Mouse (Mus musculus) embryonic facial prominence, embryonic 12.5 days (tissue): ENCODE measurements around the gene Dclk1. TPM values are rescaled to one million over a fixed set of nuclear protein-coding genes. Genes with fewer than 3 reads are reported as not detected.
A peak's percentile ranks its signal among the peaks of the same experiment; 100 is the strongest.

Experiments used
- ATAC-seq: fragments of 200-750 bp; cut with Nextera tagmentation; 2 replicates; pipeline ENCODE4 v1.8.0; 2017; ENCODE audit not compliant: insufficient number of reproducible peaks, insufficient read depth, low FRiP score, low TSS enrichment
- H3K27ac ChIP-seq: fragments of 300-500 bp; sonication (generic); 2 replicates; pipeline ENCODE4 v1.5.1; 2016; ENCODE audit warnings: mild to moderate bottlenecking
- H3K27me3 ChIP-seq: fragments of 300-500 bp; sonication (generic); 2 replicates; pipeline ENCODE4 v1.6.1; 2016; ENCODE audit warnings: mild to moderate bottlenecking, moderate library complexity
- H3K36me3 ChIP-seq: fragments of 300-500 bp; sonication (generic); 2 replicates; pipeline ENCODE4 v1.6.1; 2016; ENCODE audit warnings: mild to moderate bottlenecking
- H3K4me1 ChIP-seq: fragments of 300-500 bp; sonication (generic); 2 replicates; pipeline ENCODE4 v1.6.1; 2016
- H3K4me2 ChIP-seq: fragments of 300-500 bp; sonication (generic); replicated peaks from 2 replicates; pipeline ENCODE4 v1.6.1; 2016; ENCODE audit warnings: mild to moderate bottlenecking, moderate library complexity
- H3K4me3 ChIP-seq: fragments of 300-500 bp; sonication (generic); 2 replicates; pipeline ENCODE4 v1.5.1; 2016; ENCODE audit warnings: mild to moderate bottlenecking
- H3K9ac ChIP-seq: fragments of 300-500 bp; sonication (generic); 2 replicates; pipeline ENCODE4 v1.6.1; 2016; ENCODE audit warnings: mild to moderate bottlenecking, moderate library complexity
- H3K9me3 ChIP-seq: fragments of 300-500 bp; sonication (generic); 2 replicates; pipeline ENCODE4 v1.6.1; 2016; ENCODE audit warnings: mild to moderate bottlenecking, moderate library complexity
- WGBS: fragments of 180-500 bp; shearing (Covaris S2); methylation state at CpG from one replicate; pipeline ENCODE4 v1.1.7; 2016; 5-methylcytosine and 5-hydroxymethylcytosine counted together
- polyA plus RNA-seq: library from polyadenylated mRNA; unstranded; fragments of >200 nt; fragmentation: Nextera tagmentation; extraction: Ambion mirVana; gene quantifications from 2 replicates; pipeline ENCODE4 v1.2.1, GENCODE M21; 2016

Dclk1 gene
- polyA plus RNA-seq, 1 experiment from 2014 or later: 68.6 TPM

- no peak overlapping the region for H3K4me2 ChIP-seq
- H3K4me3 ChIP-seq: no peak overlapping the region
- H3K9ac ChIP-seq: no peak overlapping the region
- no peak for ATAC-seq
- no peaks in the 10 kb centered on the region for H3K9me3 ChIP-seq
- H3K27ac ChIP-seq: peak overlapping the region; percentile 50; the same call in 1 of the 2 replicates
- 78% methylated on average over 17 of the region's 17 CpGs for WGBS
- peaks cover 48% of the 10 kb centered on the region for H3K4me1 ChIP-seq
- no peaks in the 10 kb centered on the region for H3K27me3 ChIP-seq
- H3K36me3 ChIP-seq: no peaks in the 10 kb centered on the region
These were observed 290.2 kb downstream of the Dclk1 start for GRCm38 (mm10) chr3:55532175-55532973.

DNA sequence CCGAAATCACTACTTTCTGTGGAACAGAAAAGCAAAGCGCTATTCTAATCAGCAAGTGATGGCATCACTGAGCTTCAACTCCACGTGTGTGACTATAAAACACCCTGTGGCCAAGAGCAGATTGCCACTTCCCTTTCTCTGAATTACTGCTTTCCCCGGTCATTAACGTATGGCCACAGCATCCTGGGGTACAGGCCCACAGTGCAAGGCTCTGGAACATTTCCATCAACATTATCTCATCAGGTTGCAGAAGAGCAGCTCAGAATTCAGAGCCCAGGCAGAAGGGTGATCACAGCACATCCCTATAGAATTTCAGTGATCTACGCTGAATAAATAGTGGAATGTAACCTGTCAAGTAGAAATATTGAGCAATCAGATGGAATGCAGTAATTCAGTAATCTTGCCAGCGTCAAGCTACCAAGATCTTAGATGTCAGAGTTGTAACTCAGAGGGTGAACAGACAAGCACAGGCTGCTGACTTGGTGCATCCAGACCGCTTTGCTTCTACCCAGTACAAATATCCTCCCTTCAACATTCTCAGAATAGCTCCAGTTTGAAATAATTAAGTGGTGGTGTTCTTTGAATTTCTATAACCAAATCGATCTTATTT lies 293.5 kb downstream of the Dclk1 start:
- no peak overlapping the region for H3K4me2 ChIP-seq
- peaks cover 69% of the 10 kb centered on the region for H3K4me1 ChIP-seq
- no peak overlapping the region for H3K9ac ChIP-seq
- H3K36me3 ChIP-seq: no peaks in the 10 kb centered on the region
- 64% methylated on average over 9 of the region's 9 CpGs for WGBS
- ATAC-seq: no peak
- no peak overlapping the region for H3K4me3 ChIP-seq
- no peak overlapping the region for H3K27ac ChIP-seq
- H3K27me3 ChIP-seq: no peaks in the 10 kb centered on the region
- no peaks in the 10 kb centered on the region for H3K9me3 ChIP-seq

GRCm38 (mm10) chr3:55536901-55537300 lies 294.7 kb downstream of the Dclk1 start:
- H3K4me3 ChIP-seq: no peak overlapping the region
- ATAC-seq: 0 out of 2 replicates have a peak, but pooled peaks have one; percentile 18
- H3K27me3 ChIP-seq: no peaks in the 10 kb centered on the region
- no peaks in the 10 kb centered on the region for H3K36me3 ChIP-seq
- H3K27ac ChIP-seq: peak overlapping the region; percentile 59; the same call in 1 of the 2 replicates
- peaks cover 58% of the 10 kb centered on the region for H3K4me1 ChIP-seq
- 17% methylated on average over 6 of the region's 6 CpGs for WGBS
- H3K9ac ChIP-seq: no peak overlapping the region
- no peaks in the 10 kb centered on the region for H3K9me3 ChIP-seq
- H3K4me2 ChIP-seq: no peak overlapping the region

GRCm38 (mm10) chr3:55537714-55538113 lies 295.6 kb downstream of the Dclk1 start:
- H3K9ac ChIP-seq: no peak overlapping the region
- H3K27ac ChIP-seq: peak overlapping the region; percentile 25; the same call in 1 of the 2 replicates
- no peak overlapping the region for H3K4me2 ChIP-seq
- H3K4me3 ChIP-seq: no peak overlapping the region
- H3K36me3 ChIP-seq: no peaks in the 10 kb centered on the region
- H3K4me1 ChIP-seq: peaks cover 59% of the 10 kb centered on the region
- ATAC-seq: no peak
- 24% methylated on average over 5 of the region's 5 CpGs for WGBS
- no peaks in the 10 kb centered on the region for H3K9me3 ChIP-seq
- H3K27me3 ChIP-seq: no peaks in the 10 kb centered on the region

DNA sequence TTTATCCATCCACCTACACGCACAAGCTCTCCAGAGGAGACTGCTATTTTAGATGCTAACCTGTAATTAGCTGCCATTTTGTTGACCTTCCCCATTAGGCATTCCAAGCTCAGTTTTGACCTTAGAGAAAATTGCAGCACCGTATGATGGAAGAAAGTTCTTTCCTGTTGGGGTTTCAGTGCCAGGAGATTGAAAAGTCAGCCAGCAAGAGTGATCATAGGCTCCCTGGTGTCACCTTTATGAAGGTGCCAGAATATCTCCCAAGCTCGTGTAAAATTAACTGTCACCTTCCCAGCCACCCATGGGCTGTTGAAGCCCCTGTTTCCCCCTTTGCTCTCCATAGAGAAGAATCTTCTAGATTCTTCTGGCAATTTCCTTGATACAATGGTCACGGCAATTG lies 297.2 kb downstream of the Dclk1 start:
- Histone ChIP-seq H3K4me2 (no peak overlapping the region), H3K27ac (peak overlapping the region; percentile 26; the same call in 1 of the 2 replicates), H3K4me1 (peaks cover 69% of the 10 kb centered on the region), H3K36me3 (no peaks in the 10 kb centered on the region), H3K9ac (no peak overlapping the region), H3K4me3 (no peak overlapping the region), H3K9me3 (no peaks in the 10 kb centered on the region), H3K27me3 (no peaks in the 10 kb centered on the region)
- 37% methylated on average over 4 of the region's 4 CpGs for WGBS
- ATAC-seq: no peak

- Histone ChIP-seq H3K36me3 (no peaks in the 10 kb centered on the region), H3K9me3 (no peaks in the 10 kb centered on the region), H3K27me3 (no peaks in the 10 kb centered on the region), H3K9ac (no peak overlapping the region), H3K4me1 (peaks cover 65% of the 10 kb centered on the region), H3K4me3 (no peak overlapping the region), H3K27ac (no peak overlapping the region), H3K4me2 (no peak overlapping the region)
- WGBS: 80% methylated on average over 12 of the region's 12 CpGs
- ATAC-seq: no peak
These were observed 297.7 kb downstream of the Dclk1 start for GRCm38 (mm10) chr3:55539811-55540293.

GRCm38 (mm10) chr3:55540406-55541140 lies 298.4 kb downstream of the Dclk1 start:
- no peak overlapping the region for H3K27ac ChIP-seq
- peaks cover 61% of the 10 kb centered on the region for H3K4me1 ChIP-seq
- H3K9me3 ChIP-seq: no peaks in the 10 kb centered on the region
- H3K4me2 ChIP-seq: no peak overlapping the region
- H3K9ac ChIP-seq: no peak overlapping the region
- no peaks in the 10 kb centered on the region for H3K27me3 ChIP-seq
- H3K36me3 ChIP-seq: no peaks in the 10 kb centered on the region
- ATAC-seq: no peak
- no peak overlapping the region for H3K4me3 ChIP-seq
- WGBS: 93% methylated on average over 6 of the region's 6 CpGs

DNA sequence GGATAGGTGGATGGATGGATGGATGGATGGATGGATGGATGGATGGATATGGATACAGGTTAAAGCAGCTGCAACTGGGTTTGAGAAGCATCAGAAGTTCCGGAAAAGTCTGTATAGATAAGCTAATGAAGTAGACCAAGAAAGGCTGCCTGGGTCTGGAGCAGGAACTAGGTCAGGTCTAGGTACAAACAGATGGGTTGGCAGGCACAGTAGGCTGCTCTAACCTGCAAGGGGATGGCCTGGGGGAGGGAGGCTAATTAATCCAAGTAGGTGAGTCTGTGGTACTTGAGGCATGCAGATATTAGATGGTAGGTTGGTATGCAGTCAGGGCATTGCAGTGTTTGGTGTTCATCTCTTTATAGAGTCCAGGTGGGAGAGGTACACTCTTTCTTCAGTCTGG lies 299.6 kb downstream of the Dclk1 start:
- H3K27ac ChIP-seq: no peak overlapping the region
- no peak overlapping the region for H3K9ac ChIP-seq
- H3K9me3 ChIP-seq: no peaks in the 10 kb centered on the region
- H3K36me3 ChIP-seq: no peaks in the 10 kb centered on the region
- no peaks in the 10 kb centered on the region for H3K27me3 ChIP-seq
- ATAC-seq: no peak
- 93% methylated on average over 1 of the region's 1 CpGs for WGBS
- no peak overlapping the region for H3K4me3 ChIP-seq
- no peak overlapping the region for H3K4me2 ChIP-seq
- peaks cover 49% of the 10 kb centered on the region for H3K4me1 ChIP-seq

- no peak for ATAC-seq
- Histone ChIP-seq H3K27me3 (no peaks in the 10 kb centered on the region), H3K4me2 (no peak overlapping the region), H3K4me1 (peaks cover 45% of the 10 kb centered on the region), H3K9ac (no peak overlapping the region), H3K4me3 (no peak overlapping the region), H3K36me3 (no peaks in the 10 kb centered on the region), H3K9me3 (no peaks in the 10 kb centered on the region), H3K27ac (no peak overlapping the region)
- 6% methylated on average over 8 of the region's 8 CpGs for WGBS
These were observed 300.1 kb downstream of the Dclk1 start for GRCm38 (mm10) chr3:55542310-55542709.

- H3K4me2 ChIP-seq: 0 out of 2 replicates have a peak overlapping the region, but pooled peaks have one; percentile 10
- H3K9me3 ChIP-seq: no peaks in the 10 kb centered on the region
- ATAC-seq: no peak
- H3K27ac ChIP-seq: no peak overlapping the region
- H3K36me3 ChIP-seq: no peaks in the 10 kb centered on the region
- peaks cover 38% of the 10 kb centered on the region for H3K4me1 ChIP-seq
- no peak overlapping the region for H3K4me3 ChIP-seq
- WGBS: 71% methylated on average over 16 of the region's 16 CpGs
- H3K27me3 ChIP-seq: no peaks in the 10 kb centered on the region
- H3K9ac ChIP-seq: no peak overlapping the region
These were observed 300.8 kb downstream of the Dclk1 start for GRCm38 (mm10) chr3:55542947-55543346.

DNA sequence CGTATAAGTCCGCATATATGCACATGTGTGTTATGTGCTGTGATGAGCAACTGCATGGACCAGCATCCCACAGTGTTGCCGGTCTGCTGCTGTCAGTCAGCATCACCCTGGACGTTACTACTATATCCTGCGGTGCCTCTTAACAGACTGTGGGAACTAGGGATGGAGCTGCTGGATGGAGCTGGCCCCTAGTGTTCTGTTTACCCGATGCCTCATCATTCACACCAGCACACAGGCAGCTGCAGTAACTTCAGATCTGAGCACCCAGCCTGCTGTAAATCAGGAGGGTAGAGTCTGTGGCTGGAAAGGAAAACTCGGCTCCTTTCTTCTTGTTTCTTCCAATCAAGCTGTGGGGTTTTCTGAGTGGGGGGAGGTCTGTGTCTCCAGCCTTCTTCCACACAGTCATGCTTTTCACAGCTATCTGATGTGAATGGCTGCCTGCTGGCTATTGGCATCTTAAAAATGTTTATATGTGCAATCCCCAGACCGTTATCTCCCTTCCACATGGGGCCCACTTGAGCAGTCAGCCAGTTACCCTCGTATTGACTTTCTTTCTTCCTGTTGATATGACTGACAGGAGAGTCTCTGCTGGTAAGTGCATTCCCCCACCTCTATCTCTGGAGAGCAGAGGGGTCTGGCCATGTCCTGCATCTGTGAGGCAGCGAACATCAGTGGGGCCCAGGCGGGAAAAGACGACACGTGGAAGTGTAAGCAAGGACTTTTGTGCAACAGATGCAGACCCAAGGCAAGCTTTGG lies 301.9 kb downstream of the Dclk1 start:
- Histone ChIP-seq H3K4me3 (no peak overlapping the region), H3K36me3 (no peaks in the 10 kb centered on the region), H3K9ac (no peak overlapping the region), H3K27me3 (no peaks in the 10 kb centered on the region), H3K4me1 (peaks cover 31% of the 10 kb centered on the region), H3K9me3 (no peaks in the 10 kb centered on the region), H3K4me2 (no peak overlapping the region), H3K27ac (peak overlapping the region; percentile 48; the same call in 1 of the 2 replicates)
- no peak for ATAC-seq
- 58% methylated on average over 13 of the region's 13 CpGs for WGBS
